Mouse (Mus musculus) liver, embryonic 14.5 days (tissue): Measurements from ENCODE around the gene Mad2l1bp.

ENCODE experiments used
- CTCF ChIP-seq: IDR thresholded peaks from 2 replicates; pipeline ENCODE4 v1.5.1; 2016; ENCODE audit warnings: antibody characterized with exemption, low read depth, control low read depth
- EP300 ChIP-seq: IDR thresholded peaks from 2 replicates; pipeline ENCODE4 v1.6.1; 2016; ENCODE audit warnings: antibody characterized with exemption, low read depth

DNA sequence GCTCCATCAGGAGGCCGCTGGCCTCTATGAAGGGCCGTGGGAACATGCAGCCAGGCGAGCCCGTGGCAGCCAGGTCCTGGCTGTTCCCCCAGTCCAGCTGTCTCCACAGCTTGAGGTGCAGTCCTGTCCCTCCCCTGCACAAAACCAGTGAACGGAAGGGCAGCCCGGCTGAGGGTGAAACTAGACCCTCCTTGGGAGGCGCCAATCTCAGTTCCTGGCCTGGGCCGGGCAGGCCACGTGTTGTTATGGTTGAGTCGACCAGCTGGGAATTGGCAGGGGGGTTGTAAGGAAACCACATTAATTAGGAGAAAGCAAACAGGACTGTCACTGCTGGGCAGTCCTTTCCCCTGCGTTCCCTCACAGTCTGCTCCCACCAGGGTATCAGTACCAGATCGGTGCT is 48.9 kb downstream of the Mad2l1bp start:
- TF ChIP-seq CTCF: no peak
- no peak for TF ChIP-seq EP300
